Mouse (Mus musculus) splenic B cell, adult 2 months (primary cell): ENCODE results near the gene Kcnip1.

Source experiments
- DNase-seq: peaks from one replicate; pipeline ENCODE4 v3.0.0-alpha.2; 2011; ENCODE audit warnings: low read depth, low spot score
- H3K27me3 ChIP-seq: 2 replicates; pipeline ENCODE4 v1.6.1; 2012; ENCODE audit warnings: mild to moderate bottlenecking, low read length, moderate library complexity, mixed read lengths; ENCODE audit not compliant: control insufficient read depth, poor library complexity, insufficient read depth, severe bottlenecking
- H3K36me3 ChIP-seq: 2 replicates; pipeline ENCODE4 v1.6.1; 2012; ENCODE audit warnings: mild to moderate bottlenecking, low read length, moderate library complexity, mixed read lengths; ENCODE audit not compliant: control insufficient read depth, poor library complexity, insufficient read depth, severe bottlenecking

Gene Kcnip1

DNA sequence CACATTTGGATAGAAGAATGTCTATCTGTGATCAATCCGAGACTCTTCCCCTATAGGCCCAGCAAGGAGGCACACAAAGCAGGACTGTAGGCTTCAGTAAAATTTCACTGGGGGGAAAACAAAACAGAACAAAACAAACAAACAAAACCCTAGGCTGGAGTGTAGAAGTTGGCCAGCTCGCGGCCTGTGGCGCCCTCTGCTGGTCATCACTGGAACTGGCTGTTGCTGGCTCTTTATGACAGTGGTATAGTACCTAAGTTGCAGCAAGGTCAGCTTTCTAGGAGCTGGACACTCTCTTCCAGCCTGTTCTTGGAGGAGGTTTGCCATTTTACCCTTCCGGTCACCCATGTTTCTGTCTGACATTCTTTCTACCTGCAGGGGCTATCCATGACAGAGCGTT lies 75.4 kb downstream of the Kcnip1 start:
- peak; percentile 58 for DNase-seq
- Histone ChIP-seq H3K27me3 (no peaks in the 10 kb centered on the region), H3K36me3 (no peaks in the 10 kb centered on the region)

GRCm38 (mm10) chr11:33914216-33914615 lies 78.7 kb downstream of the Kcnip1 start:
- H3K27me3 ChIP-seq = no peaks in the 10 kb centered on the region
- H3K36me3 ChIP-seq = no peaks in the 10 kb centered on the region
- DNase-seq = no peak

GRCm38 (mm10) chr11:33913061-33913460 lies 79.9 kb downstream of the Kcnip1 start:
- no peaks in the 10 kb centered on the region for H3K36me3 ChIP-seq
- H3K27me3 ChIP-seq = no peaks in the 10 kb centered on the region
- DNase-seq = no peak

- Histone ChIP-seq H3K36me3 (no peaks in the 10 kb centered on the region), H3K27me3 (no peaks in the 10 kb centered on the region)
- no peak for DNase-seq
Observed at GRCm38 (mm10) chr11:33912151-33912571, 80.8 kb downstream of the Kcnip1 start.

- Histone ChIP-seq H3K36me3 (no peaks in the 10 kb centered on the region), H3K27me3 (no peaks in the 10 kb centered on the region)
- no peak for DNase-seq
Observed at GRCm38 (mm10) chr11:33910982-33911381, 82.0 kb downstream of the Kcnip1 start.

- DNase-seq = no peak
- H3K27me3 ChIP-seq = no peaks in the 10 kb centered on the region
- H3K36me3 ChIP-seq = no peaks in the 10 kb centered on the region
Observed at GRCm38 (mm10) chr11:33908360-33909175, 84.4 kb downstream of the Kcnip1 start.

- Histone ChIP-seq H3K36me3 (no peaks in the 10 kb centered on the region), H3K27me3 (no peaks in the 10 kb centered on the region)
- DNase-seq = no peak
Observed at GRCm38 (mm10) chr11:33903494-33903893, 89.5 kb downstream of the Kcnip1 start.

GRCm38 (mm10) chr11:33902377-33902776 lies 90.6 kb downstream of the Kcnip1 start:
- Histone ChIP-seq H3K36me3 (no peaks in the 10 kb centered on the region), H3K27me3 (no peaks in the 10 kb centered on the region)
- DNase-seq = no peak

DNA sequence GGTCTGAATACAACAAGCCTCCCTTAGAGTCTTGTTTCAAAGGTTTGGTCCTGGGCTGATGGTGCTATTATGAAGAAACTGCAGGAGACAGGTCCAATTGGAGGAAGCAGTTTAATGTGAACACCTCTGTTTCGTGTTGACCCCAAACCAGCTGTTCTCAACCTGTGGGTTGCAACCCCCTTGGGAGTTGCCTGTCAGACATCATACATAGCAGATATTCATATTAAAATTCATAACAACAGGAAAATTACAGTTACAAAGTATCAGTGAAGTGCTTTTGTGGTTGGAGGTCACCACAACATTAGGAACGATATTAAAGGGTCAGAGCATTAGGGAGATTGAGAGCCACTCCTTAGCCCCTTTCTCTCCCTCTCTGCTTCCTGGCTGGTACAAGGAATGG lies 91.2 kb downstream of the Kcnip1 start:
- Histone ChIP-seq H3K36me3 (no peaks in the 10 kb centered on the region), H3K27me3 (no peaks in the 10 kb centered on the region)
- DNase-seq = no peak

DNA sequence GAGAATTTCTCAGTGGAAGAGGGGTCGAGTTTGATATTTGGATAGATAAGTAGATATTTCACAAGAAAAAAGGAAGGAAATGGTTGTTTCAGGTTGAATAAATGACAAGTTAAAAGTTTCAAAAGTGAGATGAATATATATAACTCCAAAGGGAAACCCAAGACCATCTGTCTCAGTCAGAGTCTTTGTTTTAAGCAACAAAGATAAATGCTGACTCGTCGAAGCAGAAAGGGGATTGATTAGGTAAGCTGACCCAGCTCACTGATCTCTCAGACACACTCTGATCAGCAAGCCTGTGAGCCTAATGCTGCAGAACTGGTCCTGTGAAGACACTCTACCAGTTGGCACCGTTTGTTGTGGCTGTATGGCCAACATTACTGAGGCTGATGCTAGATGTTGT lies 101.9 kb downstream of the Kcnip1 start:
- DNase-seq = no peak
- H3K27me3 ChIP-seq = no peaks in the 10 kb centered on the region
- H3K36me3 ChIP-seq = no peaks in the 10 kb centered on the region

DNA sequence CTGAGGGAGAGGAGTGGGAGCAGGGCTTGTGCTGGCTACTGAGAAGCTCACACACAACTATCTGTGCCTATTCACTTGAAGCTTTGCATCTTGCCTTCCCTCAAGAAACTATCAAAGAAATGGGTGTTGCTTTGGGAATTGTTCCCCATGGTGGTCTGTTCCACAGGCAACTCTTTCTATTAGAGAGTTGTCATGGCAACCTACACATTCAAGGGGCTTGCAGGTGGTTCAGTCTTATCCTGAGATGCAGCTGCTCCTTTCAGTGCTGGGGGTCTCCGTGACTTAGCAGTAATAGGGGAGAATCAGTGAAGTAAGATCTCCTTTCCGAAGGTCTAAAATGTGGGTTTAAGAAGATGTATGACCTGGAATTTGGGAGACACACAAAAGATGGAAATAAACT lies 102.6 kb downstream of the Kcnip1 start:
- Histone ChIP-seq H3K36me3 (no peaks in the 10 kb centered on the region), H3K27me3 (no peaks in the 10 kb centered on the region)
- DNase-seq = no peak

GRCm38 (mm10) chr11:33887660-33888059 lies 105.3 kb downstream of the Kcnip1 start:
- H3K27me3 ChIP-seq = no peaks in the 10 kb centered on the region
- DNase-seq = no peak
- H3K36me3 ChIP-seq = no peaks in the 10 kb centered on the region

- no peaks in the 10 kb centered on the region for H3K36me3 ChIP-seq
- H3K27me3 ChIP-seq = no peaks in the 10 kb centered on the region
- no peak for DNase-seq
Observed at GRCm38 (mm10) chr11:33885981-33886380, 107.0 kb downstream of the Kcnip1 start.

DNA sequence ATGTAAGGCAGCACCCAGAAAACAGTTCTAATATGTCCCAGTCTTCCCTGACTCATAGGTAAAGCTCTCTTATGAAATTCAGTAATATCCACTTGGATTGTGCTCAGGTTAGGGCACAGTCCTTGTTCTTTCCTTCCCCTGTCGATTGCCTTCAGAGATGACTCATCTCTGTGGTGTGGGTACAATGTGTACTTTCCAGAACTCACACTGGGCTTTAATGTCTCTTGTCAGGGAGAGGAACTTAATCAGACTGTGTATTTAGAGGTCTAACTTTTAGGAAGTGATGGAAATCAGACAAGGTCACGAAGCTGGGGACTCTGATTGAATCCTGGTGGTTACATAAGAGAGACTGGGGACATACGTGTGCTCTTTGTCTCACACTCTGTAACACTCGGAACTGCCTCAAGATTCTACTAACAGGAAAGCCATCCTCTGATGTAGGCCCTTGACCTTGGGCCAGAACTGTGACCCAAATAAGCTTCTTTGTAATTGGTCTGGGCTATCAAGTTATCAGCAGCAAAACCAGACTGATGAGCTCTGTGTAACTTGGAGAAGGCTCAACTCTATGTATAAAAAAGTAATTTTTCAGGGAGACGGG lies 110.1 kb downstream of the Kcnip1 start:
- no peak for DNase-seq
- H3K36me3 ChIP-seq = no peaks in the 10 kb centered on the region
- H3K27me3 ChIP-seq = no peaks in the 10 kb centered on the region

DNA sequence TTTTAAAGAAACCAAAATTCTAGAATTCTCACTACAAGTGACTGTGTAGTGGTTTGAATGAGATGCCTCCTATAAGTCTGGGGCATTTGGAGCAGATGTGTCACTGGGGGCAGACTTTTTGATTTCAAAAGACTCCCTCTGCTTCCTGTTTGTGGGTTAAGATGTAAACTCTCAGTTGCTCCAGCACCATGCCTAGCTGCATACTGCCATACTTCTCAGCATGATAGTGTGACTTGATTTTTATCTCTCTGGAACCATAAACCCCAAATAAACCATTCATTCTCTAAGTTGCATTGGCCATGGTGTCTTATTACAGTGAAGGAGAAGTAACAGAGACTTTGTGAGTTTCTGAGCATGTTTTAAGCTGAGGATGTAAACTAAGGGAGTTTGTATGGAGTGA lies 118.0 kb downstream of the Kcnip1 start:
- H3K27me3 ChIP-seq = no peaks in the 10 kb centered on the region
- no peak for DNase-seq
- no peaks in the 10 kb centered on the region for H3K36me3 ChIP-seq
